Mouse (Mus musculus): Measurements from ENCODE around the gene Abcb8. TPM values are rescaled to one million over a fixed set of nuclear protein-coding genes. Genes with fewer than 3 reads are reported as not detected.

Abcb8 gene
- 45.8 and 47.0 TPM in 2 replicates for polyA plus RNA-seq (2014; fragmentation: Nextera tagmentation; extraction: Ambion mirVana)

DNA sequence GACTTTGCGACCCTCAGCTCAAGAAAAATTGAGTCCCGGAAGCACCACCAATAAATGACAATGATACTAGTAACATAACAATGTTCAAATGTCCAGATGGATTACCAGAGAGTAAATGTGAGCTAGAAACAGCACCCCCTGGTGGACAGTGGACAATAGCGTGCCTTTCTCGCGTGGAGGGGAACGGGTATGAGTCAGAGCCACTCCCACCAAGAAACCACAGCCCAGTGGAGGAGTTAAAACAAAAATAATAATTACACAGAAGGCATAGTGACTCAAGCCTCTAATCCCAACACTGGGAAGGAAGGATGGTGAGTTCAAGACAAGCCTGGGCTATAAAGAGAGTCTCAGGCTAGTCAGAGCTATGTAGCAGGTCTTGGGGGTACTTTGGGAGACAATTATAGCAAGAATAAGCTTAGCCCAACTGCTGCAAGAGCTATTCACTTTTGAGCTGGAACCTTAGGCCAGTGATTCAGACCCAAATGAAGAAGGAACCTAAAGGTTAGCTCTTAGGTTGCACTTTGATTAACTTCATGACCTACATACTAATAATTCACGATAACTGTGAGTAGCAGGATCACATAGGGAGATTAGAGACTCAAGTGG, at the start of gene Abcb8:
TSS of gene Abcb8 (plus strand) at position 272 of the 606 bp plus-strand sequence.
- H3K4me1 ChIP-seq (ENCODE audit: control insufficient read depth, insufficient read depth, low read length): 0 out of 2 replicates have a peak, but pooled peaks cover 2% of the 10 kb centered on the region
- H3K4me3 ChIP-seq (ENCODE audit: low read depth, low read length): peak within 1 kb of the TSS; percentile 58
- peak within 1 kb of the TSS; percentile 53 for H3K27ac ChIP-seq (ENCODE audit: low read depth, low read length)
- H3K9me3 ChIP-seq (ENCODE audit: control insufficient read depth, low read length): no peaks in the 10 kb centered on the region
- peak within 1 kb of the TSS; percentile 55; the same call in 1 of the 2 replicates for H3K9ac ChIP-seq (ENCODE audit: low read length)
- no peaks in the 10 kb centered on the region for H3K36me3 ChIP-seq (ENCODE audit: control insufficient read depth, insufficient read depth, low read length)
- DNase-seq (ENCODE audit: low spot score): peak; percentile 78
- ATAC-seq (ENCODE audit: insufficient read depth, low FRiP score, low TSS enrichment): no peak
- peaks cover 3% of the 10 kb centered on the region for H3K27me3 ChIP-seq (ENCODE audit: control insufficient read depth, insufficient read depth, low read length)
- H3K4me2 ChIP-seq (ENCODE audit: low read depth): peak within 1 kb of the TSS; percentile 38
- 22% methylated on average over 7 of the region's 7 CpGs for WGBS

DNA sequence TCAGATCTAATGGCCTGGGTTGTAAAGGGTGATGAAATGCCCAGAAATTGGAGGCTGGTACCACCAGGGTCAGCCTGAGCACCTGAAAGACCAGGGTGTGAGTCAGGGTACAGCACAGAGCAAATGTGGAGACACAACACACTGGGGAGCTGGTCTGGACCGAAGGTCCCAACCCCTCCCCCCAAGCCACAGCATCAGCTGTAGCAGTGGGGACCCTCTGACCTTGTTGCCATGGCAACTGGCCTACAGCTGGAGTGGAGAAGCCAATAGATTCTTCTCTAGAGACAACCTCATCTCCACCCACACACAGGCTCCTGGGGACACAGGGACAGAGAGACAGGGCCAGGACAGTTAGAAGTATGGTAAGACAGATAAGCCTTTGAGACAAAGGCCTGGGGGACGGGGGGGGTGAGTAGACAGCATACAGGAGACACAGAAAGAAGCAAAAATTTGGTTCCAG, 49.5 kb upstream of the Abcb8 start:
- H3K4me1 ChIP-seq (ENCODE audit: control insufficient read depth, insufficient read depth, low read length): peaks cover 43% of the 10 kb centered on the region
- ATAC-seq (ENCODE audit: insufficient read depth, low FRiP score, low TSS enrichment) (peak; percentile 69), DNase-seq (ENCODE audit: low spot score) (peak; percentile 83)
- H3K27ac ChIP-seq (ENCODE audit: low read depth, low read length): peak overlapping the region; percentile 98
- no peaks in the 10 kb centered on the region for H3K9me3 ChIP-seq (ENCODE audit: control insufficient read depth, low read length)
- no peaks in the 10 kb centered on the region for H3K36me3 ChIP-seq (ENCODE audit: control insufficient read depth, insufficient read depth, low read length)
- H3K9ac ChIP-seq (ENCODE audit: low read length): peak overlapping the region; percentile 30
- H3K4me2 ChIP-seq (ENCODE audit: low read depth): 0 out of 2 replicates have a peak overlapping the region, but pooled peaks have one; percentile 8
- H3K27me3 ChIP-seq (ENCODE audit: control insufficient read depth, insufficient read depth, low read length): peaks cover 3% of the 10 kb centered on the region
- 5% methylated on average over 2 of the region's 2 CpGs for WGBS
- H3K4me3 ChIP-seq (ENCODE audit: low read depth, low read length): no peak overlapping the region

GRCm38 (mm10) chr5:24344477-24345051, 48.9 kb upstream of the Abcb8 start:
- Histone ChIP-seq H3K27ac (ENCODE audit: low read depth, low read length) (peak overlapping the region; percentile 98), H3K27me3 (ENCODE audit: control insufficient read depth, insufficient read depth, low read length) (peaks cover 8% of the 10 kb centered on the region), H3K36me3 (ENCODE audit: control insufficient read depth, insufficient read depth, low read length) (no peaks in the 10 kb centered on the region), H3K4me3 (ENCODE audit: low read depth, low read length) (0 out of 2 replicates have a peak overlapping the region, but pooled peaks have one; percentile 7), H3K4me1 (ENCODE audit: control insufficient read depth, insufficient read depth, low read length) (peaks cover 47% of the 10 kb centered on the region), H3K4me2 (ENCODE audit: low read depth) (0 out of 2 replicates have a peak overlapping the region, but pooled peaks have one; percentile 0), H3K9me3 (ENCODE audit: control insufficient read depth, low read length) (no peaks in the 10 kb centered on the region), H3K9ac (ENCODE audit: low read length) (peak overlapping the region; percentile 30)
- 7% methylated on average over 12 of the region's 12 CpGs for WGBS
- peak; percentile 56 for ATAC-seq (ENCODE audit: insufficient read depth, low FRiP score, low TSS enrichment)
- DNase-seq (ENCODE audit: low spot score): peak; percentile 56

DNA sequence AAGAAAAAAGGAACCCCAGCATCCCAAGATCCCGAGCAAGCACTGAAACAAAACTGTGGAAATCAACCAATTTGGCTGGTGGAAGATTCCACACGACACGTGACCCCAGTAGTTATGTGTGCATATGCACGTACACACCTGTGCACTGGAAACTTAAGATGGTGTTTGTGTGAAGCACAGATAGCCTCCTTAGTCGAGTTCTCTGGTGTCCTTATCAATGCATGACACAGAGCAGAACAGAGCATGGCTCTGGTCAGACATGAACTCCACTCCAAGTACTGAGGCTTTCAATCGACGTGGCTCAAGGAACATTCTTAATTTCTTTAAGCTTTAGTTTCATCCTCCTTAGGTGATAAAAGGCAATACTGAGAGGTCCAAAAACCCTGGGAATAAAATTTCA, 47.1 kb upstream of the Abcb8 start:
- H3K27me3 ChIP-seq (ENCODE audit: control insufficient read depth, insufficient read depth, low read length): peaks cover 10% of the 10 kb centered on the region
- DNase-seq (ENCODE audit: low spot score) (no peak), ATAC-seq (ENCODE audit: insufficient read depth, low FRiP score, low TSS enrichment) (no peak)
- no peaks in the 10 kb centered on the region for H3K9me3 ChIP-seq (ENCODE audit: control insufficient read depth, low read length)
- peaks cover 57% of the 10 kb centered on the region for H3K4me1 ChIP-seq (ENCODE audit: control insufficient read depth, insufficient read depth, low read length)
- no peak overlapping the region for H3K4me3 ChIP-seq (ENCODE audit: low read depth, low read length)
- H3K9ac ChIP-seq (ENCODE audit: low read length): no peak overlapping the region
- H3K36me3 ChIP-seq (ENCODE audit: control insufficient read depth, insufficient read depth, low read length): no peaks in the 10 kb centered on the region
- no peak overlapping the region for H3K4me2 ChIP-seq (ENCODE audit: low read depth)
- no peak overlapping the region for H3K27ac ChIP-seq (ENCODE audit: low read depth, low read length)
- WGBS: 93% methylated on average over 7 of the region's 7 CpGs

DNA sequence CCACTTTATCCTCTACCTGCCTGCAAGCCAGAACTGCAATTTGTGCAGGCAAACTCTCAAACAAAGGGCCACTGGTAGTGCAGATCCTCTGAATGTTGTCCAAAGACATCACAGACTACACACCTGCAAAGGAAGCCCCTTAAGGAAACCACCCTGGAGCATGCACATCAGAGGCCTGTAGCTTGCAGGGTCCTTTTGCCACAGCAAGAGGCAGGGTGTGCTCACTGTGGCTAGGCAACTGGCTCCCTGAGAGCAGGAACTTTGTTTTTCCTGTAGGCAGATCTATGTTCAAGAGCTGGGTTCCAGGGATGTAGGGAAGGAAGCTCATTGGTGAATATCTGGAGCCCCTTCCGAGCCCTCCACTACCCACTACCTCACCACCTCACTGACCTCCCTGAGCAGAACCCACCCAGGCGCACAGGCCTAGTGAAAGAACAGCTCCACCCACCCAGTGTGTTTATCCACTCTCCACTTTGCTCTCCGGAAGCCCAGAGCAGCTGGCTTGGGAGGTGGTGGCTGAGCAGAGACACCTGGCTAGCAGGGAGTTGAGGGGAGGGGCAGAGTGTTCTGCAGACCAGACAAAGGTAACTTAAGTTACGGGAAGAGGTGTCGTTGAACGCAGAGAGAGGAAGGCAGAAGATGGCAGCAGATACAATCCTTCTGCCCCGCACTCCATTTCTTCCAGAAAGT, 46.1 kb upstream of the Abcb8 start:
- Histone ChIP-seq H3K36me3 (ENCODE audit: control insufficient read depth, insufficient read depth, low read length) (no peaks in the 10 kb centered on the region), H3K4me1 (ENCODE audit: control insufficient read depth, insufficient read depth, low read length) (peaks cover 63% of the 10 kb centered on the region), H3K4me3 (ENCODE audit: low read depth, low read length) (no peak overlapping the region), H3K4me2 (ENCODE audit: low read depth) (peak overlapping the region; percentile 94; the same call in 1 of the 2 replicates), H3K9ac (ENCODE audit: low read length) (no peak overlapping the region), H3K27me3 (ENCODE audit: control insufficient read depth, insufficient read depth, low read length) (peaks cover 10% of the 10 kb centered on the region), H3K27ac (ENCODE audit: low read depth, low read length) (no peak overlapping the region), H3K9me3 (ENCODE audit: control insufficient read depth, low read length) (no peaks in the 10 kb centered on the region)
- no peak for ATAC-seq (ENCODE audit: insufficient read depth, low FRiP score, low TSS enrichment)
- no peak for DNase-seq (ENCODE audit: low spot score)
- 52% methylated on average over 7 of the region's 7 CpGs for WGBS

GRCm38 (mm10) chr5:24348128-24348527, 45.3 kb upstream of the Abcb8 start:
- no peaks in the 10 kb centered on the region for H3K9me3 ChIP-seq (ENCODE audit: control insufficient read depth, low read length)
- DNase-seq (ENCODE audit: low spot score): peak; percentile 77
- 0% methylated on average over 39 of the region's 41 CpGs for whole genome bisulfite sequencing
- peaks cover 12% of the 10 kb centered on the region for H3K27me3 ChIP-seq (ENCODE audit: control insufficient read depth, insufficient read depth, low read length)
- 0 out of 2 replicates have a peak overlapping the region, but pooled peaks have one; percentile 20 for H3K27ac ChIP-seq (ENCODE audit: low read depth, low read length)
- H3K4me1 ChIP-seq (ENCODE audit: control insufficient read depth, insufficient read depth, low read length): peaks cover 68% of the 10 kb centered on the region
- peak overlapping the region; percentile 43 for H3K4me3 ChIP-seq (ENCODE audit: low read depth, low read length)
- H3K36me3 ChIP-seq (ENCODE audit: control insufficient read depth, insufficient read depth, low read length): no peaks in the 10 kb centered on the region
- H3K4me2 ChIP-seq (ENCODE audit: low read depth): peak overlapping the region; percentile 94
- peak; percentile 2; the same call in 1 of the 2 replicates for ATAC-seq (ENCODE audit: insufficient read depth, low FRiP score, low TSS enrichment)
- peak overlapping the region; percentile 44 for H3K9ac ChIP-seq (ENCODE audit: low read length)

DNA sequence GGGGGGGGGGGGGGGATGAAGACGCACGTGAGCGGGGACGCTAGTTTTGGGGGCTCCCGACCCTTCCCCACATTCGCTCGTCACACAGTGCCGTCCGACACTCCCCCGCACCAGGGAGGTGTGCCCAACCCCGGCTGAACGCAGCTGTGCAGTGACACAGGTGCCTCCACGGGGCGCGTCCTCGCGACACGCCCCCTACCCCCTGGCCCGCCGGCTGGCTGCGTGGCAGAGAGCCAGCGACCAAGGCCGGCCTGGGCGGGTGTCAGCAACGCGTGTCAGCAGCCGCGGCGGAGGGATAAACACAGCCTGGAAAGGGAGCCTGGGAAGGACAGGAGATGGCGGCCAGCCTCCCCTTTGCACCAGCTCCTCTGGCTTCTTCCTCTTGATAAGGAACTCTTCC, 44.9 kb upstream of the Abcb8 start:
- no peaks in the 10 kb centered on the region for H3K9me3 ChIP-seq (ENCODE audit: control insufficient read depth, low read length)
- ATAC-seq (ENCODE audit: insufficient read depth, low FRiP score, low TSS enrichment) (no peak), DNase-seq (ENCODE audit: low spot score) (peak; percentile 27)
- H3K9ac ChIP-seq (ENCODE audit: low read length): peak overlapping the region; percentile 44
- H3K27ac ChIP-seq (ENCODE audit: low read depth, low read length): 0 out of 2 replicates have a peak overlapping the region, but pooled peaks have one; percentile 20
- peak overlapping the region; percentile 43 for H3K4me3 ChIP-seq (ENCODE audit: low read depth, low read length)
- peak overlapping the region; percentile 94 for H3K4me2 ChIP-seq (ENCODE audit: low read depth)
- H3K36me3 ChIP-seq (ENCODE audit: control insufficient read depth, insufficient read depth, low read length): no peaks in the 10 kb centered on the region
- WGBS: 2% methylated on average over 21 of the region's 30 CpGs
- H3K27me3 ChIP-seq (ENCODE audit: control insufficient read depth, insufficient read depth, low read length): peaks cover 12% of the 10 kb centered on the region
- peaks cover 66% of the 10 kb centered on the region for H3K4me1 ChIP-seq (ENCODE audit: control insufficient read depth, insufficient read depth, low read length)

- Histone ChIP-seq H3K4me1 (ENCODE audit: control insufficient read depth, insufficient read depth, low read length) (peaks cover 54% of the 10 kb centered on the region), H3K9ac (ENCODE audit: low read length) (no peak overlapping the region), H3K4me3 (ENCODE audit: low read depth, low read length) (peak overlapping the region; percentile 72), H3K36me3 (ENCODE audit: control insufficient read depth, insufficient read depth, low read length) (no peaks in the 10 kb centered on the region), H3K9me3 (ENCODE audit: control insufficient read depth, low read length) (no peaks in the 10 kb centered on the region), H3K27ac (ENCODE audit: low read depth, low read length) (no peak overlapping the region), H3K27me3 (ENCODE audit: control insufficient read depth, insufficient read depth, low read length) (peaks cover 12% of the 10 kb centered on the region), H3K4me2 (ENCODE audit: low read depth) (peak overlapping the region; percentile 92)
- 59% methylated on average over 3 of the region's 3 CpGs for WGBS
- DNase-seq (ENCODE audit: low spot score) (no peak), ATAC-seq (ENCODE audit: insufficient read depth, low FRiP score, low TSS enrichment) (no peak)
Measured at GRCm38 (mm10) chr5:24350073-24350472, 43.4 kb upstream of the Abcb8 start.
